Mouse (Mus musculus): ENCODE results near the gene Trip11. TPM values are rescaled to one million over a fixed set of nuclear protein-coding genes. Genes with fewer than 3 reads are reported as not detected.

Trip11 gene
- polyA plus RNA-seq, 1 experiment from 2014 or later, result 14.2 TPM

- Histone ChIP-seq H3K36me3 (ENCODE audit: control insufficient read depth, insufficient read depth, low read length) (no peaks in the 10 kb centered on the region), H3K9ac (ENCODE audit: low read length) (no peak overlapping the region), H3K27me3 (ENCODE audit: control insufficient read depth, insufficient read depth, low read length) (no peaks in the 10 kb centered on the region), H3K4me2 (ENCODE audit: low read depth, severe bottlenecking) (no peak overlapping the region), H3K4me1 (ENCODE audit: control insufficient read depth, insufficient read depth, low read length) (no peaks in the 10 kb centered on the region), H3K4me3 (ENCODE audit: low read depth, low read length) (no peak overlapping the region), H3K9me3 (ENCODE audit: control insufficient read depth, low read length) (no peaks in the 10 kb centered on the region), H3K27ac (replicated peaks; ENCODE audit: low read depth, low read length) (no peak overlapping the region)
- 83% methylated on average over 4 of the region's 4 CpGs for WGBS
- ATAC-seq (ENCODE audit: insufficient number of reproducible peaks, low FRiP score, low TSS enrichment, low read depth) (no peak), DNase-seq (ENCODE audit: low spot score) (no peak)
Observed at GRCm38 (mm10) chr12:101823161-101823560, 89.9 kb downstream of the Trip11 start.

- no peak overlapping the region for H3K27ac ChIP-seq (replicated peaks; ENCODE audit: low read depth, low read length)
- H3K9me3 ChIP-seq (ENCODE audit: control insufficient read depth, low read length), result no peaks in the 10 kb centered on the region
- ATAC-seq (ENCODE audit: insufficient number of reproducible peaks, low FRiP score, low TSS enrichment, low read depth), result no peak
- no peak overlapping the region for H3K9ac ChIP-seq (ENCODE audit: low read length)
- WGBS, result 32% methylated on average over 3 of the region's 3 CpGs
- no peak overlapping the region for H3K4me3 ChIP-seq (ENCODE audit: low read depth, low read length)
- no peak for DNase-seq (ENCODE audit: low spot score)
- H3K27me3 ChIP-seq (ENCODE audit: control insufficient read depth, insufficient read depth, low read length), result no peaks in the 10 kb centered on the region
- no peaks in the 10 kb centered on the region for H3K4me1 ChIP-seq (ENCODE audit: control insufficient read depth, insufficient read depth, low read length)
- no peaks in the 10 kb centered on the region for H3K36me3 ChIP-seq (ENCODE audit: control insufficient read depth, insufficient read depth, low read length)
- H3K4me2 ChIP-seq (ENCODE audit: low read depth, severe bottlenecking), result no peak overlapping the region
Observed at GRCm38 (mm10) chr12:101821596-101821995, 91.5 kb downstream of the Trip11 start.

GRCm38 (mm10) chr12:101819570-101819969 is 93.5 kb downstream of the Trip11 start:
- H3K4me1 ChIP-seq (ENCODE audit: control insufficient read depth, insufficient read depth, low read length), result 0 out of 2 replicates have a peak, but pooled peaks cover 2% of the 10 kb centered on the region
- peak overlapping the region; percentile 44 for H3K4me3 ChIP-seq (ENCODE audit: low read depth, low read length)
- 36% methylated on average over 9 of the region's 9 CpGs for WGBS
- H3K27me3 ChIP-seq (ENCODE audit: control insufficient read depth, insufficient read depth, low read length), result no peaks in the 10 kb centered on the region
- H3K4me2 ChIP-seq (ENCODE audit: low read depth, severe bottlenecking), result peak overlapping the region; percentile 87
- H3K27ac ChIP-seq (replicated peaks; ENCODE audit: low read depth, low read length), result no peak overlapping the region
- H3K36me3 ChIP-seq (ENCODE audit: control insufficient read depth, insufficient read depth, low read length), result no peaks in the 10 kb centered on the region
- H3K9ac ChIP-seq (ENCODE audit: low read length), result peak overlapping the region; percentile 60
- no peak for DNase-seq (ENCODE audit: low spot score)
- 0 out of 2 replicates have a peak, but pooled peaks have one; percentile 15 for ATAC-seq (ENCODE audit: insufficient number of reproducible peaks, low FRiP score, low TSS enrichment, low read depth)
- no peaks in the 10 kb centered on the region for H3K9me3 ChIP-seq (ENCODE audit: control insufficient read depth, low read length)

- peak within 1 kb of the TSS; percentile 76 for H3K27ac ChIP-seq (replicated peaks; ENCODE audit: low read depth, low read length)
- H3K9me3 ChIP-seq (ENCODE audit: control insufficient read depth, low read length), result no peaks in the 10 kb centered on the region
- H3K4me3 ChIP-seq (ENCODE audit: low read depth, low read length), result peak within 1 kb of the TSS; percentile 44
- H3K9ac ChIP-seq (ENCODE audit: low read length), result peak within 1 kb of the TSS; percentile 60
- no peaks in the 10 kb centered on the region for H3K27me3 ChIP-seq (ENCODE audit: control insufficient read depth, insufficient read depth, low read length)
- peak within 1 kb of the TSS; percentile 87 for H3K4me2 ChIP-seq (ENCODE audit: low read depth, severe bottlenecking)
- WGBS, result under 1% methylated on average over 46 of the region's 46 CpGs
- H3K36me3 ChIP-seq (ENCODE audit: control insufficient read depth, insufficient read depth, low read length), result no peaks in the 10 kb centered on the region
- peak; percentile 88 for ATAC-seq (ENCODE audit: insufficient number of reproducible peaks, low FRiP score, low TSS enrichment, low read depth)
- DNase-seq (ENCODE audit: low spot score), result peak; percentile 80
- 0 out of 2 replicates have a peak, but pooled peaks cover 2% of the 10 kb centered on the region for H3K4me1 ChIP-seq (ENCODE audit: control insufficient read depth, insufficient read depth, low read length)
Observed at GRCm38 (mm10) chr12:101818608-101819370, 94.3 kb downstream of the Trip11 start, which contains the start of gene Fbln5. Gene Fbln5, minus strand, starts transcription at chr12:101819055.

- DNase-seq (ENCODE audit: low spot score) (no peak), ATAC-seq (ENCODE audit: insufficient number of reproducible peaks, low FRiP score, low TSS enrichment, low read depth) (no peak)
- Histone ChIP-seq H3K4me1 (ENCODE audit: control insufficient read depth, insufficient read depth, low read length) (0 out of 2 replicates have a peak, but pooled peaks cover 2% of the 10 kb centered on the region), H3K9ac (ENCODE audit: low read length) (peak overlapping the region; percentile 60; the same call in 1 of the 2 replicates), H3K4me2 (ENCODE audit: low read depth, severe bottlenecking) (peak overlapping the region; percentile 87), H3K36me3 (ENCODE audit: control insufficient read depth, insufficient read depth, low read length) (no peaks in the 10 kb centered on the region), H3K4me3 (ENCODE audit: low read depth, low read length) (peak overlapping the region; percentile 44), H3K27ac (replicated peaks; ENCODE audit: low read depth, low read length) (peak overlapping the region; percentile 76; the same call in 1 of the 2 replicates), H3K27me3 (ENCODE audit: control insufficient read depth, insufficient read depth, low read length) (no peaks in the 10 kb centered on the region), H3K9me3 (ENCODE audit: control insufficient read depth, low read length) (no peaks in the 10 kb centered on the region)
- 13% methylated on average over 11 of the region's 11 CpGs for WGBS
Observed at GRCm38 (mm10) chr12:101818246-101818607, 94.8 kb downstream of the Trip11 start.

- H3K27ac ChIP-seq (replicated peaks; ENCODE audit: low read depth, low read length), result no peak overlapping the region
- ATAC-seq (ENCODE audit: insufficient number of reproducible peaks, low FRiP score, low TSS enrichment, low read depth) (no peak), DNase-seq (ENCODE audit: low spot score) (no peak)
- no peak overlapping the region for H3K9ac ChIP-seq (ENCODE audit: low read length)
- no peaks in the 10 kb centered on the region for H3K9me3 ChIP-seq (ENCODE audit: control insufficient read depth, low read length)
- H3K4me3 ChIP-seq (ENCODE audit: low read depth, low read length), result no peak overlapping the region
- 0 out of 2 replicates have a peak, but pooled peaks cover 2% of the 10 kb centered on the region for H3K4me1 ChIP-seq (ENCODE audit: control insufficient read depth, insufficient read depth, low read length)
- no peak overlapping the region for H3K4me2 ChIP-seq (ENCODE audit: low read depth, severe bottlenecking)
- no peaks in the 10 kb centered on the region for H3K36me3 ChIP-seq (ENCODE audit: control insufficient read depth, insufficient read depth, low read length)
- no peaks in the 10 kb centered on the region for H3K27me3 ChIP-seq (ENCODE audit: control insufficient read depth, insufficient read depth, low read length)
- WGBS, result 52% methylated on average over 5 of the region's 5 CpGs
Observed at GRCm38 (mm10) chr12:101816810-101817209, 96.3 kb downstream of the Trip11 start.

- no peak for ATAC-seq (ENCODE audit: insufficient number of reproducible peaks, low FRiP score, low TSS enrichment, low read depth)
- no peak overlapping the region for H3K4me3 ChIP-seq (ENCODE audit: low read depth, low read length)
- H3K4me2 ChIP-seq (ENCODE audit: low read depth, severe bottlenecking), result no peak overlapping the region
- H3K36me3 ChIP-seq (ENCODE audit: control insufficient read depth, insufficient read depth, low read length), result no peaks in the 10 kb centered on the region
- DNase-seq (ENCODE audit: low spot score), result no peak
- no peak overlapping the region for H3K27ac ChIP-seq (replicated peaks; ENCODE audit: low read depth, low read length)
- no peaks in the 10 kb centered on the region for H3K27me3 ChIP-seq (ENCODE audit: control insufficient read depth, insufficient read depth, low read length)
- H3K9me3 ChIP-seq (ENCODE audit: control insufficient read depth, low read length), result no peaks in the 10 kb centered on the region
- 0 out of 2 replicates have a peak, but pooled peaks cover 2% of the 10 kb centered on the region for H3K4me1 ChIP-seq (ENCODE audit: control insufficient read depth, insufficient read depth, low read length)
- WGBS, result 68% methylated on average over 6 of the region's 6 CpGs
- no peak overlapping the region for H3K9ac ChIP-seq (ENCODE audit: low read length)
Observed at GRCm38 (mm10) chr12:101815796-101816195, 97.3 kb downstream of the Trip11 start.

- ATAC-seq (ENCODE audit: insufficient number of reproducible peaks, low FRiP score, low TSS enrichment, low read depth) (no peak), DNase-seq (ENCODE audit: low spot score) (no peak)
- Histone ChIP-seq H3K9ac (ENCODE audit: low read length) (no peak overlapping the region), H3K27me3 (ENCODE audit: control insufficient read depth, insufficient read depth, low read length) (no peaks in the 10 kb centered on the region), H3K4me1 (ENCODE audit: control insufficient read depth, insufficient read depth, low read length) (0 out of 2 replicates have a peak, but pooled peaks cover 2% of the 10 kb centered on the region), H3K36me3 (ENCODE audit: control insufficient read depth, insufficient read depth, low read length) (no peaks in the 10 kb centered on the region), H3K9me3 (ENCODE audit: control insufficient read depth, low read length) (no peaks in the 10 kb centered on the region), H3K4me2 (ENCODE audit: low read depth, severe bottlenecking) (no peak overlapping the region), H3K4me3 (ENCODE audit: low read depth, low read length) (no peak overlapping the region), H3K27ac (replicated peaks; ENCODE audit: low read depth, low read length) (no peak overlapping the region)
- WGBS, result 89% methylated on average over 2 of the region's 2 CpGs
Observed at GRCm38 (mm10) chr12:101814423-101814822, 98.6 kb downstream of the Trip11 start.

All from limb, embryonic 11.5 days (tissue).